Mouse (Mus musculus) lung, adult 2 months (tissue): ENCODE measurements around the gene Kmt2b.

Source experiments
- CTCF ChIP-seq: fragments of 200-500 bp; IDR thresholded peaks from 2 replicates; pipeline ENCODE4 v1.5.1; 2011; ENCODE audit warnings: mild to moderate bottlenecking, low read length, control low read depth; ENCODE audit not compliant: insufficient read depth
- POLR2A ChIP-seq: fragments of 200-500 bp; IDR thresholded peaks from 2 replicates; pipeline ENCODE4 v1.6.1; 2011; ENCODE audit warnings: low read depth, mild to moderate bottlenecking, control low read depth, low read length, borderline replicate concordance; ENCODE audit errors: extremely low read depth

DNA sequence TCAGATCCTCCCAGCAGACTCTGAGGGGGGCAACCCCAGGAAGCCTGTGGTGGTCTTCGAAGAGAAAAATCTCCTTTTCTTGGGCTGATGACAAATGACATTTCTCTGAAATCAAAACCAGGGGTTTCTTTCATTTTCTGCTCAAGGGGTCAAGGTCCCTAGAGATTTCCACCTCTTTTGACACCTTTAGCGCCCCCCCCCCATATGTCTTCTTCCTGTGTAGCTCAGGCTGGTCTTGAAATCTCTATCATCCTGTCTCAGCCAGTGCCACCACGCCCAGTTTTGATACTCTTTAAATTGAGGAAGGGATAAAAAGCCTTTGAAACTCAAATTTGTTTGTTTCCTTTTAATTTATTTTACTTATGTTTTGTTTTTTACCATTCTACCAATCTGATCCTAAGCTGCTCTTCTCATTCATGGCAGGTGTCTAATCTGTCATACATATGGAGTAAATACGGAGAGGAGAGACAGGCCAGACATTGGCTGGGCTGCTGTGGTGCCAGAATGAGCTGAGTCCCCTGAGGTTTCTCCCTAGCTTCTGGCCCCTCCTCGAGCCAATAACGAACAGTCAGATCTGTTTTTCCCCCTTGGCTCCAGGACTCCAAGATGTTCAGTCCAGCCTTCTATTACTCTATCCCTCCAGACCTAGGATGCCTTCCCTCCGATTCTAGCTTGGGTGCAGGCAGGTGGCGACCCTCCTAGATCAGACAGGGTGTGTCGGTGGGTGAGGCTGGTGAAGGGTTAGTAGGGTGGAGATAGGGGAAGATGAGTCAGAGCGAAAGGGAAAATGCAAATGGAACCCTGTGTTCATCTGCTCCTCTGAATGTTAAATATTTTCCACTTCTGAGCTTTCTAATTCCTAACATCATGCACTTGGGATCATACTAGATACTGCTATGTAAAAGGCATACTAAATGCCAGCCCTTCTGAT lies 5.3 kb upstream of the Kmt2b start:
- TF ChIP-seq CTCF: no peak
- no peak for TF ChIP-seq POLR2A
